8 mouse cellular contexts compared by ENCODE assay signal in genomic region chr1:181379664-181380063, GRCm38 (mm10). TPM values are rescaled to one million over a fixed set of nuclear protein-coding genes. Genes with fewer than 3 reads are reported as not detected.
DNase-seq lines count a peak whose midpoint lies in the region; ATAC-seq and TF ChIP-seq lines count a peak whose summit lies in the region.

No protein-coding gene starts in this region.

- H3K9ac ChIP-seq in forebrain, embryonic 12.5 days = no peak overlapping the region
- no peak overlapping the region for H3K9ac ChIP-seq in kidney, postnatal 0 days (ENCODE audit: low read depth, low read length)

- H3K4me3 ChIP-seq in forebrain, embryonic 12.5 days (replicated peaks) = no peak overlapping the region
- H3K4me3 ChIP-seq in kidney, postnatal 0 days (replicated peaks; ENCODE audit: low read depth, low read length) = no peak overlapping the region

- no peak for ATAC-seq in CD4-positive, CD25-positive, alpha-beta regulatory T cell, adult 4 months
- ATAC-seq in forebrain, embryonic 12.5 days (ENCODE audit: low FRiP score) = 0 out of 2 replicates have a peak, but pooled peaks have one; percentile 33
- no peak for ATAC-seq in kidney, postnatal 0 days (replicated peaks; ENCODE audit: low FRiP score, low read depth)

- peak; percentile 60 for DNase-seq in CD4-positive, CD25-positive, alpha-beta regulatory T cell, adult 2 months (ENCODE audit: low read depth, low spot score)
- peak; percentile 50 to 61 for DNase-seq in B cell, adult 2 months
- DNase-seq in c-Kit-negative CD71-positive TER-119-positive erythroid progenitor cells, embryonic 14.5 days (ENCODE audit: low read depth, low spot score) = peak; percentile 58
- DNase-seq in kidney, postnatal 0 days (ENCODE audit: low spot score) = peak; percentile 57
- peak; percentile 67 for DNase-seq in lung, postnatal 36 days
- DNase-seq in skeletal muscle tissue, adult 2 months (ENCODE audit: low read depth, low spot score) = peak; percentile 15

- 20% methylated on average over 8 of the region's 8 CpGs for WGBS in forebrain, embryonic 12.5 days
- whole genome bisulfite sequencing in kidney, postnatal 0 days = 31% methylated on average over 8 of the region's 8 CpGs

- H3K9me3 ChIP-seq in forebrain, embryonic 12.5 days = no peaks in the 10 kb centered on the region
- H3K9me3 ChIP-seq in kidney, postnatal 0 days (replicated peaks; ENCODE audit: low read length) = no peaks in the 10 kb centered on the region

- no peaks in the 10 kb centered on the region for H3K36me3 ChIP-seq in forebrain, embryonic 12.5 days (replicated peaks)
- H3K36me3 ChIP-seq in kidney, postnatal 0 days (ENCODE audit: insufficient read depth, low read length) = no peaks in the 10 kb centered on the region

- no peaks in the 10 kb centered on the region for H3K27me3 ChIP-seq in forebrain, embryonic 12.5 days
- no peaks in the 10 kb centered on the region for H3K27me3 ChIP-seq in kidney, postnatal 0 days (ENCODE audit: insufficient read depth, low read length)

- peak; percentile 84 for TF ChIP-seq CTCF in kidney, postnatal 0 days (IDR thresholded peaks at IDR 0.05; ENCODE audit: low read depth)

- peaks cover 15% of the 10 kb centered on the region for H3K4me1 ChIP-seq in forebrain, embryonic 12.5 days
- no peaks in the 10 kb centered on the region for H3K4me1 ChIP-seq in kidney, postnatal 0 days (replicated peaks; ENCODE audit: insufficient read depth, low read length)

- H3K27ac ChIP-seq in forebrain, embryonic 12.5 days = no peak overlapping the region
- no peak overlapping the region for H3K27ac ChIP-seq in kidney, postnatal 0 days

- no peak overlapping the region for H3K4me2 ChIP-seq in forebrain, embryonic 12.5 days
- H3K4me2 ChIP-seq in kidney, postnatal 0 days (ENCODE audit: low read length) = no peak overlapping the region

RNA-seq across cellular contexts. Expression of gene Cnih3, which starts 27.2 kb away (rescaled TPM):
- not detected for polyA plus RNA-seq in CD4-positive, CD25-positive, alpha-beta regulatory T cell, adult 4 months (2017; shearing (Covaris generic))
- 4.1 and 4.3 TPM in 2 replicates for polyA plus RNA-seq in forebrain, embryonic 12.5 days (2016; fragmentation: Nextera tagmentation; extraction: Ambion mirVana)
- polyA plus RNA-seq in kidney, postnatal 0 days (2015; fragmentation: Nextera tagmentation; extraction: Ambion mirVana) = 0.13 TPM in 1 of 2 replicates, not detected in the other

Comparison
In these comparisons a context has a peak if more than half of its experiments do, and no peak if none do; other contexts are left out.
1. DNase-seq: peak in every context shown above with its lines; median percentile 67 in lung, postnatal 36 days; 60 in CD4-positive, CD25-positive, alpha-beta regulatory T cell, adult 2 months; 58 in c-Kit-negative CD71-positive TER-119-positive erythroid progenitor cells, embryonic 14.5 days; 57 in kidney, postnatal 0 days; 56 in B cell, adult 2 months; 15 in skeletal muscle tissue, adult 2 months.